In the genomic region with DNA sequence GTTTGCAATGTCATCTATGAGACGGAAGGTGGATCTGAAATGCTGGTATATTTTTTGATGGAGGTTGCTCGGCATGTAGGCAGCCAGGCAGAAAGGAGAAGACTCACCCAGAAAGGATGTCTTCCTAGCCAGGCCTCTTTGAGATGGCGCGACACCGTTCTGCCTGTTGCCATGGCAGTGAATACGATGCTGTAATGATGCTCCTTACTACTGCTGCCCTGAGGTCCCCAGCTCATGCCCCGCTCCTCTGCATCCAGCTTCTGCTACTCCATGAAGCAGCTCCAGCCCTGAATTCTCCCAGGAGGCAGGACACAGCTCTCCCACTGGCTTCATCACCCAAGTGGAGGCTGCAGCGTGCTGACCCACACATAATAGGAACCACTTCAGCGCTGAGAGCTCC, we compare ENCODE assay signal across 29 mouse cellular contexts.
A peak's percentile ranks its signal among the peaks of the same experiment; 100 is the strongest.
DNase-seq lines count a peak whose midpoint lies in the region; ATAC-seq and TF ChIP-seq lines count a peak whose summit lies in the region.
"Had no signal": no experiment of that assay in that cellular context is flagged by ENCODE, and none has a peak within 500 bp of the region (broad histone marks: within the 10 kb centered on the region; RNA-seq: fewer than 3 reads in every experiment).

No protein-coding gene starts in this region.

- no peak overlapping the region for H3K9ac ChIP-seq in forebrain, postnatal 0 days
- H3K9ac ChIP-seq in midbrain, embryonic 11.5 days (ENCODE audit: low read length) = no peak overlapping the region
- H3K9ac ChIP-seq in hindbrain, postnatal 0 days (replicated peaks; ENCODE audit: low read length) = no peak overlapping the region
- no peak overlapping the region for H3K9ac ChIP-seq in midbrain, postnatal 0 days (replicated peaks; ENCODE audit: low read length, poor library complexity, severe bottlenecking)
- H3K9ac ChIP-seq: forebrain, embryonic 13.5 days; limb, embryonic 15.5 days; liver, embryonic 14.5 days had no signal

- peak; percentile 53 for DNase-seq in forebrain, postnatal 0 days
- DNase-seq in forebrain, embryonic 10.5 days (ENCODE audit: extremely low spot score, low spot score) = no peak
- DNase-seq in midbrain, embryonic 10.5 days (ENCODE audit: low spot score) = no peak
- no peak for DNase-seq in midbrain, embryonic 11.5 days (ENCODE audit: low spot score, missing footprints)
- peak; percentile 43 for DNase-seq in hindbrain, postnatal 0 days (ENCODE audit: low spot score)
- peak; percentile 61 for DNase-seq in midbrain, postnatal 0 days (ENCODE audit: low spot score)
- DNase-seq in kidney, adult 2 months = no peak
- no peak for DNase-seq in kidney, postnatal 10 days
- DNase-seq: adrenal gland, postnatal 10 days; cerebellum, adult 18-20 months; cerebellum, postnatal 10 days; gastrocnemius, postnatal 10 days; heart, adult 18-20 months; heart, postnatal 36 days; kidney, adult 18-20 months; layer of hippocampus, adult 9-11 months; lung, adult 2 months; lung, postnatal 10 days; right cerebral cortex, postnatal 4 days; thymus, adult 2 months; thymus, postnatal 36 days had no signal

- no peak overlapping the region for H3K4me3 ChIP-seq in forebrain, postnatal 0 days (ENCODE audit: low read depth, low read length)
- H3K4me3 ChIP-seq in forebrain, embryonic 10.5 days = no peak overlapping the region
- no peak overlapping the region for H3K4me3 ChIP-seq in midbrain, embryonic 10.5 days
- no peak overlapping the region for H3K4me3 ChIP-seq in midbrain, embryonic 11.5 days (ENCODE audit: low read depth, low read length)
- H3K4me3 ChIP-seq in hindbrain, postnatal 0 days (ENCODE audit: low read length) = no peak overlapping the region
- no peak overlapping the region for H3K4me3 ChIP-seq in midbrain, postnatal 0 days (ENCODE audit: low read depth, low read length)
- H3K4me3 ChIP-seq in kidney, adult 2 months (ENCODE audit: insufficient read depth, low read depth, low read length) = no peak overlapping the region
- H3K4me3 ChIP-seq: erythroblast, embryonic 14.5 days; forebrain, embryonic 13.5 days; limb, embryonic 10.5 days; limb, embryonic 15.5 days had no signal

- TF ChIP-seq CTCF in forebrain, postnatal 0 days (IDR thresholded peaks at IDR 0.05; ENCODE audit: low read depth) = no peak
- no peak for TF ChIP-seq CTCF in hindbrain, postnatal 0 days (IDR thresholded peaks at IDR 0.05; ENCODE audit: low read depth)
- no peak for TF ChIP-seq CTCF in midbrain, postnatal 0 days (IDR thresholded peaks at IDR 0.05)
- no peak for TF ChIP-seq CTCF in kidney, adult 2 months (conservative IDR thresholded peaks at IDR 0.05; ENCODE audit: insufficient read depth, insufficient read length, low read depth, low read length)

- peaks cover 19% of the 10 kb centered on the region; the same call in 1 of the 2 replicates for H3K4me1 ChIP-seq in forebrain, postnatal 0 days (ENCODE audit: insufficient read depth)
- peaks cover 61% of the 10 kb centered on the region for H3K4me1 ChIP-seq in forebrain, embryonic 10.5 days
- peaks cover 50% of the 10 kb centered on the region for H3K4me1 ChIP-seq in midbrain, embryonic 10.5 days
- peaks cover 12% of the 10 kb centered on the region for H3K4me1 ChIP-seq in midbrain, embryonic 11.5 days (ENCODE audit: control insufficient read depth, insufficient read depth, low read length)
- H3K4me1 ChIP-seq in hindbrain, postnatal 0 days (ENCODE audit: insufficient read depth, low read length) = 0 out of 2 replicates have a peak, but pooled peaks cover 2% of the 10 kb centered on the region
- peaks cover 4% of the 10 kb centered on the region; the same call in 1 of the 2 replicates for H3K4me1 ChIP-seq in midbrain, postnatal 0 days (ENCODE audit: insufficient read depth, low read length)
- H3K4me1 ChIP-seq in kidney, adult 2 months (ENCODE audit: control insufficient read depth, insufficient read depth, low read length) = peaks cover 5% of the 10 kb centered on the region; the same call in 1 of the 2 replicates

- peak; percentile 57 for ATAC-seq in forebrain, postnatal 0 days
- no peak for ATAC-seq in midbrain, embryonic 11.5 days (ENCODE audit: low FRiP score)
- ATAC-seq in hindbrain, postnatal 0 days = peak; percentile 51
- ATAC-seq in midbrain, postnatal 0 days (ENCODE audit: low FRiP score) = peak; percentile 69; the same call in 1 of the 2 replicates
- ATAC-seq: forebrain, embryonic 13.5 days; Patski had no signal

- H3K36me3 ChIP-seq in forebrain, postnatal 0 days (ENCODE audit: insufficient read depth) = no peaks in the 10 kb centered on the region
- no peaks in the 10 kb centered on the region for H3K36me3 ChIP-seq in forebrain, embryonic 10.5 days (replicated peaks)
- no peaks in the 10 kb centered on the region for H3K36me3 ChIP-seq in midbrain, embryonic 10.5 days
- H3K36me3 ChIP-seq in midbrain, embryonic 11.5 days (ENCODE audit: control insufficient read depth, insufficient read depth, low read length) = no peaks in the 10 kb centered on the region
- H3K36me3 ChIP-seq in hindbrain, postnatal 0 days (ENCODE audit: insufficient read depth, low read length) = no peaks in the 10 kb centered on the region
- no peaks in the 10 kb centered on the region for H3K36me3 ChIP-seq in midbrain, postnatal 0 days (ENCODE audit: insufficient read depth, low read length)
- H3K36me3 ChIP-seq in kidney, adult 2 months (ENCODE audit: control insufficient read depth, insufficient read depth, low read length) = no peaks in the 10 kb centered on the region
- H3K36me3 ChIP-seq: limb, embryonic 10.5 days; limb, embryonic 15.5 days had no signal

- WGBS in forebrain, postnatal 0 days = 51% methylated on average over 9 of the region's 9 CpGs
- 70% methylated on average over 9 of the region's 9 CpGs for WGBS in forebrain, embryonic 10.5 days
- 68% methylated on average over 9 of the region's 9 CpGs for WGBS in midbrain, embryonic 10.5 days
- WGBS in midbrain, embryonic 11.5 days = 61% methylated on average over 9 of the region's 9 CpGs
- WGBS in hindbrain, postnatal 0 days = 39% methylated on average over 9 of the region's 9 CpGs
- 37% methylated on average over 9 of the region's 9 CpGs for WGBS in midbrain, postnatal 0 days
- 69% methylated on average over 9 of the region's 9 CpGs for WGBS in kidney, adult 2 months

- no peak overlapping the region for H3K27ac ChIP-seq in forebrain, postnatal 0 days (ENCODE audit: low read depth, low read length)
- no peak overlapping the region for H3K27ac ChIP-seq in forebrain, embryonic 10.5 days
- 0 out of 2 replicates have a peak overlapping the region, but pooled peaks have one; percentile 33 for H3K27ac ChIP-seq in midbrain, embryonic 10.5 days (replicated peaks)
- H3K27ac ChIP-seq in midbrain, embryonic 11.5 days (ENCODE audit: low read depth, low read length) = no peak overlapping the region
- peak overlapping the region; percentile 13; the same call in 1 of the 2 replicates for H3K27ac ChIP-seq in hindbrain, postnatal 0 days
- no peak overlapping the region for H3K27ac ChIP-seq in midbrain, postnatal 0 days (ENCODE audit: low read depth, low read length)
- no peak overlapping the region for H3K27ac ChIP-seq in kidney, adult 2 months (ENCODE audit: insufficient read depth, low read depth, low read length)
- H3K27ac ChIP-seq: forebrain, embryonic 13.5 days; limb, embryonic 10.5 days; limb, embryonic 15.5 days; liver, embryonic 14.5 days; macrophage had no signal

- TF ChIP-seq POLR2A in kidney, adult 2 months (IDR thresholded peaks at IDR 0.05; ENCODE audit: low read depth, low read length) = no peak

- no peaks in the 10 kb centered on the region for H3K27me3 ChIP-seq in forebrain, postnatal 0 days (ENCODE audit: insufficient read depth, low read length)
- peaks cover 64% of the 10 kb centered on the region for H3K27me3 ChIP-seq in forebrain, embryonic 10.5 days (ENCODE audit: poor library complexity, severe bottlenecking)
- peaks cover 47% of the 10 kb centered on the region for H3K27me3 ChIP-seq in midbrain, embryonic 10.5 days (ENCODE audit: low read depth, poor library complexity, severe bottlenecking)
- no peaks in the 10 kb centered on the region for H3K27me3 ChIP-seq in midbrain, embryonic 11.5 days (ENCODE audit: control insufficient read depth, insufficient read depth, low read length)
- H3K27me3 ChIP-seq in hindbrain, postnatal 0 days (ENCODE audit: insufficient read depth, low read length) = no peaks in the 10 kb centered on the region
- no peaks in the 10 kb centered on the region for H3K27me3 ChIP-seq in midbrain, postnatal 0 days (ENCODE audit: insufficient read depth, low read length)
- H3K27me3 ChIP-seq in kidney, adult 2 months (replicated peaks; ENCODE audit: control insufficient read depth, insufficient read depth, low read length) = no peaks in the 10 kb centered on the region
- H3K27me3 ChIP-seq: forebrain, embryonic 13.5 days; Patski had no signal

- no peak overlapping the region for H3K4me2 ChIP-seq in forebrain, postnatal 0 days (ENCODE audit: low read depth)
- H3K4me2 ChIP-seq in midbrain, embryonic 11.5 days = no peak overlapping the region
- H3K4me2 ChIP-seq in hindbrain, postnatal 0 days (ENCODE audit: low read depth, low read length) = no peak overlapping the region
- no peak overlapping the region for H3K4me2 ChIP-seq in midbrain, postnatal 0 days (ENCODE audit: low read depth, low read length, poor library complexity, severe bottlenecking)
- H3K4me2 ChIP-seq: forebrain, embryonic 13.5 days; heart, embryonic 11.5 days; limb, embryonic 15.5 days had no signal

- H3K9me3 ChIP-seq in forebrain, postnatal 0 days (ENCODE audit: low read length) = no peaks in the 10 kb centered on the region
- H3K9me3 ChIP-seq in forebrain, embryonic 10.5 days = no peaks in the 10 kb centered on the region
- no peaks in the 10 kb centered on the region for H3K9me3 ChIP-seq in midbrain, embryonic 10.5 days (replicated peaks)
- H3K9me3 ChIP-seq in midbrain, embryonic 11.5 days (ENCODE audit: control insufficient read depth, low read length) = no peaks in the 10 kb centered on the region
- H3K9me3 ChIP-seq in hindbrain, postnatal 0 days (ENCODE audit: low read length) = no peaks in the 10 kb centered on the region
- no peaks in the 10 kb centered on the region for H3K9me3 ChIP-seq in midbrain, postnatal 0 days (ENCODE audit: low read length)
- H3K9me3 ChIP-seq: forebrain, embryonic 13.5 days; limb, embryonic 10.5 days; limb, embryonic 15.5 days had no signal

Comparison
In these comparisons a context has a peak if more than half of its experiments do, and no peak if none do; other contexts are left out.
1. DNase-seq: peak in forebrain, postnatal 0 days (single experiment), hindbrain, postnatal 0 days (single experiment) and midbrain, postnatal 0 days (single experiment); none in forebrain, embryonic 10.5 days (single experiment), midbrain, embryonic 10.5 days (single experiment), midbrain, embryonic 11.5 days (single experiment), kidney, adult 2 months (single experiment) and kidney, postnatal 10 days (single experiment).
2. H3K27ac ChIP-seq: peak in midbrain, embryonic 10.5 days (single experiment) and hindbrain, postnatal 0 days (single experiment); none in forebrain, postnatal 0 days (single experiment), forebrain, embryonic 10.5 days (single experiment), midbrain, embryonic 11.5 days (single experiment), midbrain, postnatal 0 days (single experiment) and kidney, adult 2 months (single experiment).